Mouse (Mus musculus) heart, embryonic 15.5 days (tissue): ENCODE results near the gene Sgf29. TPM values are rescaled to one million over a fixed set of nuclear protein-coding genes. Genes with fewer than 3 reads are reported as not detected.

Experiments used
- ATAC-seq: fragments of 200-750 bp; cut with Nextera tagmentation; replicated peaks from 2 replicates; pipeline ENCODE4 v1.8.0; 2017; ENCODE audit warnings: low read depth, moderate TSS enrichment; ENCODE audit not compliant: insufficient number of reproducible peaks, insufficient read depth, low FRiP score
- H3K27ac ChIP-seq: fragments of 300-500 bp; sonication (generic); 2 replicates; pipeline ENCODE4 v1.5.1; 2015; ENCODE audit warnings: mild to moderate bottlenecking, inconsistent platforms
- H3K27me3 ChIP-seq: fragments of 300-500 bp; sonication (generic); 2 replicates; pipeline ENCODE4 v1.6.1; 2015; ENCODE audit warnings: inconsistent platforms
- H3K36me3 ChIP-seq: fragments of 300-500 bp; sonication (generic); 2 replicates; pipeline ENCODE4 v1.6.1; 2015; ENCODE audit warnings: mild to moderate bottlenecking, inconsistent platforms
- H3K4me1 ChIP-seq: fragments of 300-500 bp; sonication (generic); replicated peaks from 2 replicates; pipeline ENCODE4 v1.6.1; 2015; ENCODE audit warnings: inconsistent platforms
- H3K4me2 ChIP-seq: fragments of 300-500 bp; sonication (generic); 2 replicates; pipeline ENCODE4 v1.6.1; 2015; ENCODE audit warnings: inconsistent platforms, mild to moderate bottlenecking, moderate library complexity
- H3K4me3 ChIP-seq: fragments of 300-500 bp; sonication (generic); 2 replicates; pipeline ENCODE4 v1.5.1; 2015; ENCODE audit warnings: mild to moderate bottlenecking, inconsistent platforms
- H3K9ac ChIP-seq: fragments of 300-500 bp; sonication (generic); 2 replicates; pipeline ENCODE4 v1.6.1; 2015; ENCODE audit warnings: mild to moderate bottlenecking, inconsistent platforms
- H3K9me3 ChIP-seq: fragments of 300-500 bp; sonication (generic); replicated peaks from 2 replicates; pipeline ENCODE4 v1.6.1; 2016; ENCODE audit warnings: inconsistent platforms
- WGBS: fragments of 180-500 bp; shearing (Covaris S2); methylation state at CpG from one replicate; pipeline ENCODE4 v1.1.7; 2015; ENCODE audit warnings: mixed read lengths; 5-methylcytosine and 5-hydroxymethylcytosine counted together
- polyA plus RNA-seq: library from polyadenylated mRNA; unstranded; fragments of >200 nt; fragmentation: Nextera tagmentation; extraction: Ambion mirVana; gene quantifications from 2 replicates; pipeline ENCODE4 v1.2.1, GENCODE M21; 2015

The Sgf29 gene
- polyA plus RNA-seq, 1 experiment from 2014 or later = 21.0 TPM

DNA sequence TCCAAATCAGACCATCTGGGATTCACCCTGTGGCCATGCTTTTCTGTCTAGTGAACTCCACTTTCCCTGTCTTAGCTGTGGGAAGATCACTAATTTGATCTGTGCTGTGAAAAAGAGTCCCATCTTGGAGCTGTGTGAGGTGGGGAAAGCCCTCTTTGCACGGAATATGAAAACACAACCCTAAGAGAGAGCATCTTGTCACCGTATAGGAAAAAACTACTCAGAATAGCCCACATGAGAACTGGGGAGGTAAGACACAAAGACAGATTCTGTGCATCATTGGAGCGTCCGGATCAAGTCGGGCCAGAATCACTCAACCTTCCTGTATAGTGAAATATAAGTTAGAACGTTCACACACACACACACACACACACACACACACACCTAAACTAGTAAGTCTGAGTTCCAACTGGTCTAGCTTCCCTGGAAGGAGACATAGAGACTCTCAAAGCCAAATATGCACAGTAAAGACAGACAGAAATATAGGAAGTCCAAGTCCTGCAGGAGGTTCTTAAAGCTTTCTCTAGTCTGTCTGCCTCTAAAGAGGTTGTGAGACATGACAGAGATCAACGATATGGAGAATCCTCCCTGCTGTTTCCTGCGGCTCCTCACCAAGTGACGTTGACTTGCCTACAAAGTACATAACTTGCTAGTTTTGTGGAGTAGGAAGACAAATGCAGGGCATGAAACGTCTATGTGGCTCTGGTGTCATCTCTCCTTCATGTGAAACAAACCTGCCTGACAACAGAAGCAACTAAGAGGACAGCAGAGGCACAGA is 59.3 kb downstream of the Sgf29 start:
- no peak overlapping the region for H3K4me3 ChIP-seq
- no peak overlapping the region for H3K27ac ChIP-seq
- H3K27me3 ChIP-seq = peaks cover 29% of the 10 kb centered on the region
- 77% methylated on average over 10 of the region's 10 CpGs for WGBS
- ATAC-seq = no peak
- H3K36me3 ChIP-seq = no peaks in the 10 kb centered on the region
- peaks cover 13% of the 10 kb centered on the region for H3K4me1 ChIP-seq
- H3K9me3 ChIP-seq = no peaks in the 10 kb centered on the region
- H3K9ac ChIP-seq = no peak overlapping the region
- no peak overlapping the region for H3K4me2 ChIP-seq

DNA sequence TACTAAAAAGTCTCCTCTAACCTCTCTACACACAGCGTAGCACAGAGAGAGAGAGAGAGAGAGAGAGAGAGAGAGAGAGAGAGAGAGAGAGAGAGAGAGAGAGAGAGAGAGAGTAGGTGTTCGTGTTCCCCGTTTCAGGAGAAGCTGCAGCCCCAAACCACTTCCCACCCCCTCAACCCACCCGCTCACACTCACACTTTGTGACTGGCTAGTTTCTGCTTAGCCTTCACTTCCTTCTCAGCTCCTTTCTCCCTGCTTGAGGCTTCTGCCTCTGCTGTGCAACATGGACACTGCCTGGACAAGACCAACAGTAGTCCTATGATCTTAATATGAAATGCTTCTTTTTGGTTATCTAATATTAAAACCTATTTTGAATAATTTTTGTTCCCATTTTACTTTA is 61.2 kb downstream of the Sgf29 start:
- no peak overlapping the region for H3K4me2 ChIP-seq
- no peak overlapping the region for H3K9ac ChIP-seq
- no peak for ATAC-seq
- H3K27me3 ChIP-seq = peaks cover 10% of the 10 kb centered on the region
- 67% methylated on average over 4 of the region's 4 CpGs for WGBS
- H3K36me3 ChIP-seq = no peaks in the 10 kb centered on the region
- H3K4me1 ChIP-seq = no peaks in the 10 kb centered on the region
- H3K9me3 ChIP-seq = no peaks in the 10 kb centered on the region
- H3K4me3 ChIP-seq = no peak overlapping the region
- H3K27ac ChIP-seq = no peak overlapping the region

DNA sequence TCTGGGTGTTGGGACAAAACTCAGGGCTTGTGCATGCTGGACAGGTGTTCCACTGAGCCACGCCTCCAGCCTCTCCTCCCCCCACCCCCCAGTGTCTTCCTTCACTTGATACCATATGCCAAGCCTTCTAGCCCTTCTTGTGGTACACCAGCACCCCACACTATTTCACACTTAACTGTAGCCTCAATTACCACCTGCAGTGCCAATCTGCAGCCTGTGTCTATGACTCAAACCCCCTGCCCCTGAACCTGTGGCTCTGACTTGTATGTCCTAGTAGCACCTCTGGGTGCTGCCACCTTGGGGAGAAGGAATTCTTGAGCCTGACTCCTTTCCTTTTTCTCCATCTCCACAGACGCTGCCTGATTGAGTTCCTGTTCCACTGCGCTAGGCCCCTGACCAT is 62.8 kb downstream of the Sgf29 start:
- Histone ChIP-seq H3K27me3 (no peaks in the 10 kb centered on the region), H3K4me2 (no peak overlapping the region), H3K9me3 (no peaks in the 10 kb centered on the region), H3K36me3 (no peaks in the 10 kb centered on the region), H3K27ac (no peak overlapping the region), H3K9ac (no peak overlapping the region), H3K4me1 (no peaks in the 10 kb centered on the region), H3K4me3 (no peak overlapping the region)
- 73% methylated on average over 3 of the region's 3 CpGs for WGBS
- ATAC-seq = no peak

DNA sequence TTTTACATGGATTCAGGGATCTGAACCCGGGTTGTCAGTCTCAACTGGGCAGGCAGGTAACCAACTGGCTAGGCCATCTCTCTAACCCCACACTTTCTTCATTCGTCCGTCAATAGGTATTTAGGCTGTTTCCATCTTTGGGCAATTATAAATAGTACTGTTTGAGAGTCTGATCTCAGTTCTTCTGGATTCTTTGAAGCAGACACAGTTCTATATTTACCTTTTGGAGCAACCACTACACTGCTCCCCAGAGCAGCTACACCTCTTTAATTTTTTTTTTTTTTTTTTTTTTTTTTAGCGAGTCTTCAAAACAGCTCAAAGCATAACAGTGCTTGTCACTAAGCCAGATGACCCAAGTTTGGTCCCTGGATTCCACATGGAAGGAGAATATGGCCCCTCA is 66.6 kb downstream of the Sgf29 start:
- 70% methylated on average over 4 of the region's 4 CpGs for WGBS
- Histone ChIP-seq H3K4me2 (no peak overlapping the region), H3K36me3 (no peaks in the 10 kb centered on the region), H3K9me3 (no peaks in the 10 kb centered on the region), H3K27me3 (no peaks in the 10 kb centered on the region), H3K4me1 (no peaks in the 10 kb centered on the region), H3K9ac (no peak overlapping the region), H3K4me3 (no peak overlapping the region), H3K27ac (no peak overlapping the region)
- ATAC-seq = no peak

DNA sequence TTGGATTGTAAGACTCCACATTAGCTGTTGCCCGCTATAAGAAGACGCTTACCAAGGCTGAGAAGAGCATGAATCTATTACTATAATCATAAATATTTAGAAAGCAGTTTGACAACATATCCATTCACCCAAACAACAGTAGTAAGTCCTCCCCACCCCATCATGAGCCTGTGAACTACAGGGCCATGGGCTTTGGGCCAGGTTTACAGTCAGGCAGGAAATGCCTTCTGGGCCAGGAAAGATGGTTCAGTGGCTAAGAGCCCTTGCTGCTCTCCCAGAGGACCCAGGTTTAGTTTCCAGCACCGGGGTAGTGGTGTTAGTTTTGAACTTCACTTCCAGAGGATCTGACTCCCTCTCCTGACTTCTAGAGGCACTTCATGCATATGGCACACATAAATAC is 68.5 kb downstream of the Sgf29 start:
- H3K36me3 ChIP-seq = no peaks in the 10 kb centered on the region
- no peaks in the 10 kb centered on the region for H3K4me1 ChIP-seq
- no peak overlapping the region for H3K4me2 ChIP-seq
- WGBS = 76% methylated on average over 3 of the region's 3 CpGs
- no peak for ATAC-seq
- no peak overlapping the region for H3K4me3 ChIP-seq
- no peak overlapping the region for H3K9ac ChIP-seq
- H3K27me3 ChIP-seq = no peaks in the 10 kb centered on the region
- H3K27ac ChIP-seq = no peak overlapping the region
- H3K9me3 ChIP-seq = no peaks in the 10 kb centered on the region

DNA sequence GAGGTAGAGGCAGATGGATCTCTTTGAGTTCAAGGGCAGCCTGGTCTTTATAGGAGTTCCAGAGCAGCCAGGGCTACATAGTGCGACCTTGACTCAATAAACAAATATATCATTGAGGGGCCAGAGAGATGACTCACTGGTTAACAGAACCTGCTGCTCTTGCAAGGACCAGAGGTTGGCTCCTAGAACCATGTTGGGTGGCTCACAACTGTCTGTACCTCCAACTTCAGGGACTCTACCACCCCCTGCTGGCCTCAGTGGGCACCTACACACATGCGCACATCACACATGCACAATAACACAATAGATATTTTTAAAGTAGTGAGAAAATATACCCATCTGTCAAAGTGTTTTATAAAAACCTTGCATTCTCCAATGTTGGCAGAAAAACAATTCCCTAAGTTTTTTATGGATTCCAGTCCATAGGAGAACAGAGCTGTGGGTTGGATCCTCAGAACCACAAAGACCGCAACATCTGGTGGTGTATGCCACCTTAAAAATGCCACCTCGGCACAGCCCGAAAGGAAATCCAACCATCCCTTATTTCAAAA is 69.8 kb downstream of the Sgf29 start:
- Histone ChIP-seq H3K9me3 (no peaks in the 10 kb centered on the region), H3K4me2 (no peak overlapping the region), H3K27ac (no peak overlapping the region), H3K27me3 (no peaks in the 10 kb centered on the region), H3K9ac (no peak overlapping the region), H3K4me1 (no peaks in the 10 kb centered on the region), H3K4me3 (no peak overlapping the region), H3K36me3 (no peaks in the 10 kb centered on the region)
- WGBS = 91% methylated on average over 5 of the region's 5 CpGs
- no peak for ATAC-seq

DNA sequence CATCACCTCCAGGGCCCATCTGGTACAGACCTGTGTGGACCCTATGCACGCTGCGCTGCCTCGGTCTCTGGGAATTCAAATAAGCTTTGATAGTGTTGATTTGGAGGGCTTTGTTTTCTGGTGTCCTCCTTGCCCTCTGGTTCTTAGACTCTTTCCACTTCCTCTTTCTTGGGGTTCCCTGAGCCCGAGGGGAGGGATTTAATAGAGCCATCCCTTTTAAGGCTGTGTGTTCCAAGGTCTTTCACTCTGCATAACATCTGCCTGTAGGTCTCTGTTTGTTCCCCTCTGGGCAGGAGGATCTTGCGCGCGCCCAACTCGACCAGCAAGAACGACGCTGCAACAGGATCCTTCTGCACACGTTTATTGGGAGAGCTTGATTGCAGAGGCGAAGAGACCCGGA is 72.5 kb downstream of the Sgf29 start:
- Histone ChIP-seq H3K4me2 (no peak overlapping the region), H3K27me3 (no peaks in the 10 kb centered on the region), H3K4me3 (no peak overlapping the region), H3K36me3 (no peaks in the 10 kb centered on the region), H3K9ac (no peak overlapping the region), H3K4me1 (no peaks in the 10 kb centered on the region), H3K27ac (no peak overlapping the region), H3K9me3 (no peaks in the 10 kb centered on the region)
- no peak for ATAC-seq
- WGBS = 90% methylated on average over 13 of the region's 13 CpGs

Other genes with a start within 250 kb of the Sgf29 start
- 0.09 TPM in 1 of 2 replicates, not detected in the other for gene Cd19, start 234.4 kb upstream of the Sgf29 start, polyA plus RNA-seq
- gene Rabep2, start 220.6 kb upstream of the Sgf29 start, polyA plus RNA-seq = 16.3 and 22.8 TPM in 2 replicates
- 0.72 and 1.8 TPM in 2 replicates for gene Atp2a1, start 186.2 kb upstream of the Sgf29 start, polyA plus RNA-seq
- 37.1 and 45.2 TPM in 2 replicates for gene Sh2b1, start 173.9 kb upstream of the Sgf29 start, polyA plus RNA-seq
- gene Tufm, start 161.9 kb upstream of the Sgf29 start, polyA plus RNA-seq = 170 and 182 TPM in 2 replicates
- 31.0 and 42.0 TPM in 2 replicates for gene Atxn2l, start 145.9 kb upstream of the Sgf29 start, polyA plus RNA-seq
- gene Eif3c, start 82.9 kb upstream of the Sgf29 start, polyA plus RNA-seq = 114 and 119 TPM in 2 replicates
- 0.34 and 0.81 TPM in 2 replicates for gene Apobr, start 64.4 kb upstream of the Sgf29 start, polyA plus RNA-seq
- gene Cln3, start 63.5 kb upstream of the Sgf29 start, polyA plus RNA-seq = 17.6 and 20.7 TPM in 2 replicates
- gene Il27, start 54.4 kb upstream of the Sgf29 start, polyA plus RNA-seq = 0.13 and 0.23 TPM in 2 replicates
- gene Nupr1, start 18.4 kb upstream of the Sgf29 start, polyA plus RNA-seq = 14.2 and 19.8 TPM in 2 replicates
- gene Sult1a1, start 27.1 kb downstream of the Sgf29 start, polyA plus RNA-seq = 13.0 and 14.2 TPM in 2 replicates
- 87.6 and 98.0 TPM in 2 replicates for gene Bola2, start 46.1 kb downstream of the Sgf29 start, polyA plus RNA-seq
- 6.7 and 7.7 TPM in 2 replicates for gene Slx1b, start 46.5 kb downstream of the Sgf29 start, polyA plus RNA-seq
- gene Coro1a, start 58.5 kb downstream of the Sgf29 start, polyA plus RNA-seq = 13.5 and 71.8 TPM in 2 replicates
- 51.0 and 66.8 TPM in 2 replicates for gene Mapk3, start 110.3 kb downstream of the Sgf29 start, polyA plus RNA-seq
- 1.2 and 1.3 TPM in 2 replicates for gene Gdpd3, start 117.0 kb downstream of the Sgf29 start, polyA plus RNA-seq
- gene Ypel3, start 127.6 kb downstream of the Sgf29 start, polyA plus RNA-seq = 78.1 and 90.5 TPM in 2 replicates
- 0.34 and 0.41 TPM in 2 replicates for gene Tbx6, start 132.2 kb downstream of the Sgf29 start, polyA plus RNA-seq
- 120 and 149 TPM in 2 replicates for gene Ppp4c, start 143.2 kb downstream of the Sgf29 start, polyA plus RNA-seq
- gene Fam57b, start 148.4 kb downstream of the Sgf29 start, polyA plus RNA-seq = 0.69 and 1.3 TPM in 2 replicates
- not detected in 2 replicates for gene 4930451I11Rik, start 182.3 kb downstream of the Sgf29 start, polyA plus RNA-seq
- 0.53 TPM in 1 of 2 replicates, not detected in the other for gene Doc2a, start 198.1 kb downstream of the Sgf29 start, polyA plus RNA-seq
- gene Hirip3, start 212.7 kb downstream of the Sgf29 start, polyA plus RNA-seq = 14.3 and 24.2 TPM in 2 replicates
- 50.4 and 56.9 TPM in 2 replicates for gene Ino80e, start 213.1 kb downstream of the Sgf29 start, polyA plus RNA-seq
- gene Taok2, start 235.4 kb downstream of the Sgf29 start, polyA plus RNA-seq = 29.0 and 36.4 TPM in 2 replicates